Mouse (Mus musculus) cerebellum, adult 11 months (tissue): ENCODE measurements at regions not wholly inside any gene's neighbourhood (a gene's known extent, or its start where the extent isn't known, plus 50 kb on each side); places are given as distances from the start of the nearest gene placed in this dataset.

ENCODE experiments used
- DNase-seq: peaks from one replicate; pipeline ENCODE4 v3.0.0; 2022

- no peak for DNase-seq
These were observed 87.6 kb upstream of the Atp1a1 start for GRCm38 (mm10) chr3:101691937-101692604.

DNA sequence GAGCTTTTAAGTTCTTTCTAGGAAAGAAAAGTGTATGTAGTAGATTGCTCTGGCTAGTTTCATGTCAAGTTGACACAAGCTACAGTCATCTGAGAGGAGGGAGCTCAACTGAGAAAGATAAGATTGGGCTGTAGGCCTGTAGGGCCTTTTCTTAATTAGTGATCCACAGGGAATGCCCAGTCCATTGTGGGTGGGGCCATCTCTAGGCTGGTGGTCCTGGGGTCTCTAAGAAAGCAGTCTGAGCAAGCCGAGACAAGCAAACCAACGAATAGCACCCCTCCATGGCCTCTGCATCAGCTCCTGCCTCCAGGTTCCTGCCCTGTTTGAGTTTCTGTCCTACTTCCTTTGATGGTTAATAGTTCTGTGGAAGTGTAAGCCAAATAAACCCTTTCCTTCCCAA lies 86.3 kb upstream of the Atp1a1 start:
- no peak for DNase-seq

- peak; percentile 97 for DNase-seq
These were observed 85.7 kb upstream of the Atp1a1 start for GRCm38 (mm10) chr3:101690222-101690621.

DNA sequence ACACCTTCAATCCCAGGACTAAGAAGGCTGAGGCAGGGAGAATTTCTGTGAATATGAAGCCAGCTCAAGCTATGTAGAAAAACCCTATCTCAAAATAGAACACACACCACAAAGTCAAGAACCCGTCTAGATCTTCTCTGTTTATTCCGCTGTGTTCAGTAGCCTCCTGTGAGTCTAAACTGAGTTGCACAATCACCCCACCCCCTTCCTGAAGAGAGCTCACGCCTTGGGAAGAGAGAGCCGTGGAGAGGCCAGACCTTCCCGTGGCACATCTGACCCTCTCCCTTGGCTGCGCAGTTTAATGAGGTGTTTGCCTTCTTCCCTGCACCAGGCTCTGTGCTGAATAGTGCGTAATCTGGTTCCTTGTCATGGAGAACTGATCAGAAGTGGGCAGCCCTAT lies 80.7 kb upstream of the Atp1a1 start:
- DNase-seq: no peak

GRCm38 (mm10) chr3:101672943-101673342 lies 68.5 kb upstream of the Atp1a1 start:
- no peak for DNase-seq

DNA sequence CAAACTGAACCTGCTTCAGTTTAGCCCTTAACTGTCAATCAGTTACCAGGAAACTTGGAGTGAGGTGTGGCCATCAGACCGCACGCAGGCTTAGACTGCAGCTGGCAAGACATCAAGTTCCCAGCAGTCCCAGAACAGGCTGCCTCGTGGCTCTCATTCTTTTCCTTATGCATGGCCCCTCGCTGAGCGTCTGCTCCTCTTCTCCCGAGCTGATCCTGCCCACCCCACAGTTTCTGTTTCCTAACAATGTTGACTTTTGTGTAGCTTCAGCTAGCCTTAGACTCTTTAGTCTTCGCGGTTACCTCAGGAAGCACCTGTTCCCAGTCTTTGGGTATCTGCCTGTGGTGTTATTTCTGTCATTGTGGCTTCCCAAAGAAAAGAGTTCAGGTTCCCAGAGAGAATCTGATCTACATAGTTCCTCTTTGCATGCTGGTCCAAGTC lies 66.1 kb upstream of the Atp1a1 start:
- DNase-seq: no peak

DNA sequence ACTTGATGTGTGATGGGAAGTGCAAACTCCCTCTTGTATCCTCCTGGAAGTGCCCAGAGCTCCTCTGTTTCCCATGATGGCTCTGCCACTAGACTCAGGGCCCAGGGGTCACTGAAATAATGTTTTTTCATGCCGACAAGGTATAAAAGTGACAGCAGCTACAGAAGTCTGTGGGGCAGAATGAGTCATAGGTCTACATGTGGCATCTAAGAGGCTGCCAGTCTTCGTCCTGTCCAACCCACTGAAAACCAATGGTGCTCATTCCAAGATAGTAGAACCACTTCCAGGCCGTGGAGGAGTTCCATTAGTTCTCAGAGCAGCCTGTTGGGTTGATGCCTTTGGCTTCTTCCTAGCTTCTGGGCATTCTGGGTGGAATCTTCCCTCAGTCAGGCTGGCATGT lies 65.3 kb upstream of the Atp1a1 start:
- DNase-seq: no peak

GRCm38 (mm10) chr3:101667767-101668387 lies 63.4 kb upstream of the Atp1a1 start:
- no peak for DNase-seq

DNA sequence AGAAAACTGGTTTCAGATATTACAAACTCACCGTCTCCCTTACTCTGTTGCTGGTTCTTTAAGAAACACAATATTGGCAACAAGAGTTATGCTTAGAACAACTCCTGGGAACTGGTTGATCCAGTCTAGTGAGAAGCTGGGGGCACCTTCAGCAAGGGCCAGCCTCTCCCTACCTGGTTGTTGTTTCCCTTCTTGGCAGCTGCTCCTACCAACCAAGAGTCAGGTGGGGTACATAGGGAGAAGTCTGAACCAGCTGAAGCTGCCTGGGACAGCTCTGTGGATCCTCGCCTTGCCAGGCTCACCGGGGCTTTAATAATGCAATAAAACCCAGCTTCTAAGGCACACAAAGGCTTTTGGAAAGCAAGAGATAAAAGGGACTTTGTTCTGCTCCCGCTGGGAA lies 62.7 kb upstream of the Atp1a1 start:
- no peak for DNase-seq

DNA sequence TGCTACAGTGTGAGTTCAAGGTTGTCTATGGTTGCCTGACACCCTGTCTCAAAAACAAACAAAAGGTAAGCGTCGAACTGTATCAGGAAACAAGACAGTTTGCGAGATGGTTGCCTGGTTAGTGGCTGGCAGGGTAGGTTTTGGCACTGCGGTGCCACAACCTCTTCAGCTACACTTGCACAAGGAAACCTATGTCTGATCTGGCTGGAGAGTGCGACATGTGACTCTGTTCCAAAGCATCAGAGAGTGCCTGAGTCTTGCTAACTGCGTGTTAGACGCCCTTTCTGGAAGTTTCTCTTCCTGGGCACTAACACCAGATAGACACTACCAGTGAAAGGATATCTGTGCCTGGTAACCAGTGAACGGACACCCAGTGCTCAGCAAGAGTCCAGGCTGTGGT lies 62.1 kb upstream of the Atp1a1 start:
- no peak for DNase-seq

GRCm38 (mm10) chr3:101661184-101661992 lies 56.9 kb upstream of the Atp1a1 start:
- DNase-seq: no peak

DNA sequence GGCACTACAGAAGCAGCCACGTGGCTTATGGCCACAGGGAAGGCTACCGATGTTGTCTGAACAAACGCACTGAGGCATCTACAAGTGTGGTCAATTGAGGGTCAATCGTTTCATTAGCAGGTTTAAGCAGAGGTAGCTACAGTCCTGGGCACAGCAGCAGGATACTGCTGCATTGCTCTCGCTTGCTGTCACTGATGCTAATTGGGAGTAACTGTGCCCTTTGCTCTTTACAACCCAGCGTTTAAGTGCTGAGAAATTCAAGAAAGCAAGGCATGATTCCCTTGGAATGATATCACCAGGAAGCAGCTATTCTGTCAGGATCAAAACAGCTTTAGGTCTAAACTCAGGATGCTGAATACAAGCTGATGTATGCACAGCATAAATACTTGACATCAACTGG lies 56.2 kb upstream of the Atp1a1 start:
- no peak for DNase-seq

DNA sequence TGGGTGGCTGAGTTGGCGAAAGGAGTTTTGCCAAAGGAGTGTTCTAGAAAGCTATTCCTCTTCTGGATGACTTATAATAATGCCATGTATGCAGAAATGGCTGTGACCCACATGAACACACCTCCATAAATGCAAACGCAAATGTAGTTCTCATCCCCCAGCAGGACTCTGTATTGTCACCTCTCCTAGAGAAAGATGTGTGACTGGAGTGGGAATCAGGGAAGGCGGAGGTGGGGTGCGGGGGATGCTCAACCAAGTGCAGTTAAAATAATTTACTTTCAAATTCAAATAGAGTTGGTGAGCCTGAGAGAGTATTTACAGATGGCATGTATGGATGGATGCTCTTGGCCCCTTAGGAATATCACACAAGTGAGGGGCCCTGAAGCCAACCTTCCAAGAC lies 55.7 kb upstream of the Atp1a1 start:
- no peak for DNase-seq

GRCm38 (mm10) chr3:101657979-101658378 lies 53.5 kb upstream of the Atp1a1 start:
- no peak for DNase-seq

GRCm38 (mm10) chr3:101654720-101655119 lies 50.2 kb upstream of the Atp1a1 start:
- DNase-seq: no peak
